Mouse (Mus musculus) lung, adult 2 months (tissue): ENCODE measurements around the gene Lin52.
A peak's percentile ranks its signal among the peaks of the same experiment; 100 is the strongest.

Experiments used
- CTCF ChIP-seq: fragments of 200-500 bp; IDR thresholded peaks from 2 replicates; pipeline ENCODE4 v1.5.1; 2011; ENCODE audit warnings: mild to moderate bottlenecking, low read length, control low read depth; ENCODE audit not compliant: insufficient read depth
- POLR2A ChIP-seq: fragments of 200-500 bp; IDR thresholded peaks from 2 replicates; pipeline ENCODE4 v1.6.1; 2011; ENCODE audit warnings: low read depth, mild to moderate bottlenecking, control low read depth, low read length, borderline replicate concordance; ENCODE audit errors: extremely low read depth

- TF ChIP-seq POLR2A (no peak), CTCF (peak; percentile 10; the same call in 1 of the 2 replicates)
Observed at GRCm38 (mm10) chr12:84468701-84469100, 17.5 kb downstream of the Lin52 start.
